Mouse (Mus musculus) hindbrain, embryonic 14.5 days (tissue): Measurements from ENCODE around the gene Myocos. TPM values are rescaled to one million over a fixed set of nuclear protein-coding genes. Genes with fewer than 3 reads are reported as not detected.

Experiments used
- ATAC-seq: fragments of 200-750 bp; cut with Nextera tagmentation; 2 replicates; pipeline ENCODE4 v1.8.0; 2017; ENCODE audit warnings: moderate number of reproducible peaks, mild to moderate bottlenecking, moderate TSS enrichment, moderate library complexity; ENCODE audit not compliant: low FRiP score
- DNase-seq: peaks from one replicate; pipeline ENCODE4 v3.0.0-alpha.2; 2015; ENCODE audit warnings: low spot score
- H3K27ac ChIP-seq: fragments of 300-500 bp; sonication (generic); 2 replicates; pipeline ENCODE4 v1.5.1; 2014; ENCODE audit warnings: mild to moderate bottlenecking, moderate library complexity
- H3K27me3 ChIP-seq: fragments of 300-500 bp; sonication (generic); 2 replicates; pipeline ENCODE4 v1.6.1; 2014; ENCODE audit warnings: mild to moderate bottlenecking, low read length, mixed read lengths; ENCODE audit not compliant: control insufficient read depth, insufficient read depth
- H3K36me3 ChIP-seq: fragments of 300-500 bp; sonication (generic); replicated peaks from 2 replicates; pipeline ENCODE4 v1.6.1; 2014; ENCODE audit not compliant: control insufficient read depth, insufficient read depth
- H3K4me1 ChIP-seq: fragments of 300-500 bp; sonication (generic); replicated peaks from 2 replicates; pipeline ENCODE4 v1.6.1; 2014; ENCODE audit warnings: antibody characterized with exemption, low read length, mixed read lengths; ENCODE audit not compliant: control insufficient read depth, insufficient read depth
- H3K4me2 ChIP-seq: fragments of 300-500 bp; sonication (generic); replicated peaks from 2 replicates; pipeline ENCODE4 v1.6.1; 2014; ENCODE audit warnings: mild to moderate bottlenecking, moderate library complexity
- H3K4me3 ChIP-seq: fragments of 300-500 bp; sonication (generic); replicated peaks from 2 replicates; pipeline ENCODE4 v1.5.1; 2014; ENCODE audit warnings: mild to moderate bottlenecking, low read length
- H3K9ac ChIP-seq: fragments of 300-500 bp; sonication (generic); 2 replicates; pipeline ENCODE4 v1.6.1; 2014
- H3K9me3 ChIP-seq: fragments of 300-500 bp; sonication (generic); 2 replicates; pipeline ENCODE4 v1.6.1; 2016; ENCODE audit warnings: low read length; ENCODE audit not compliant: control insufficient read depth
- WGBS: fragments of 180-500 bp; shearing (Covaris S2); extraction: QIAGEN DNeasy Blood & Tissue Kit; methylation state at CpG from one replicate; pipeline ENCODE4 v1.1.7; 2014; 5-methylcytosine and 5-hydroxymethylcytosine counted together
- polyA plus RNA-seq: library from polyadenylated mRNA; unstranded; fragments of >200 nt; fragmentation: Nextera tagmentation; extraction: Ambion mirVana; gene quantifications from 2 replicates; pipeline ENCODE4 v1.2.1, GENCODE M21; 2014

Gene Myocos
- polyA plus RNA-seq = not detected in 2 replicates

DNA sequence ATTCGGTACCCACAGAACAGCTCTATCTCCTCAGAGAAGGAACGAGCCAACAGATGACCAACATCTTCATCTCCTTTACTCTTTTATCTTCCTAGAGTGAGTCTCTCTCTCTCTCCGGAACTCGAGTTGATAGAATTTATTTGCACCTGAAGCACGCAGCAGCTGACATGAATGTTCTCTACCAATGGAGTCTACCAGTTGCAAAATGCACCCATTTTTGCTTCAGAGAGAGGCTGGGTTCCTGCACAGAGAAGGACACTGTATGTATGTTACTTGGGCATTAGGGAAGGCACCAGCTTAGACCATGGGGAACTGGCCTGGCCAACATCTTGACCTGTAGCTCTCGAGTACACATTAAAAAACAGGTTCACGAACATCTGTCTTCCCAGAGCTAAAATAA is at the start of gene Myocos:
TSS of gene Myocos (minus strand) at position 101 of the 400 bp plus-strand sequence.
- ATAC-seq (no peak), DNase-seq (no peak)
- no peak within 1 kb of the TSS for H3K9ac ChIP-seq
- no peaks in the 10 kb centered on the region for H3K36me3 ChIP-seq
- H3K4me3 ChIP-seq = no peak within 1 kb of the TSS
- no peak within 1 kb of the TSS for H3K27ac ChIP-seq
- no peaks in the 10 kb centered on the region for H3K4me1 ChIP-seq
- no peaks in the 10 kb centered on the region for H3K9me3 ChIP-seq
- H3K27me3 ChIP-seq = no peaks in the 10 kb centered on the region
- WGBS = 93% methylated on average over 7 of the region's 7 CpGs
- H3K4me2 ChIP-seq = no peak within 1 kb of the TSS

DNA sequence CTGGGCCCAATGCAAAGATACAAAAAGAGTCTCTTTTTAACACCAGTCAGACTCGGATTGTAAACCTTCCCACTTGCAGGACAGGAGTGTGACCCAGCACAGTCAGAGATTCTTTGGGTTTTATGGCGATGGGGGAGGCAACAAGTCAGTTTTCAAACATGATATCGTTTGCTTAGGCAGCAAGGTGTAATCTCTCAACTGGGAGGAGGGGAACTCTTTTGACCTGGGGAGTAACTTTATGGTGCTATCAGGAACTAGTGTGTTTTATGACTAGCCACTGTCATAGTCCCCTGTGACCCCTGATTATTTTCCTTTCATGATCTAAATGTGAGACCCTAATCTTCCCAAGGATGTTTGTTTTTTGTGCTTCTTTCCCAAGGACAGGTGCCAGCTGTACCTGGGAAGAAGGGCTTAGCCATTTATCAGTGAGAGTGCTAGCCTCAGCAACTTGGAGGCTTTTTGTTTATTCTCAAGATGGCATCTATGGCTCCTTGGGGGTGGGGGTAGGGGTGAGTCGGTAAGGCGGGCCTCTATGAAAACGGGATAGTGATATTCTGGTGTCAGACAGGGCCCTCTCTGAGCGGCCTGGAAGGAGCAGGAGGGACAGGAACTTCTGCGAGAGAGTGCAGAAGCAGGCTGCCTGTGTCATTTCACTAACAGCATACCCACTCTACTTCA is 42.5 kb upstream of the Myocos start:
- Histone ChIP-seq H3K4me3 (no peak overlapping the region), H3K27me3 (no peaks in the 10 kb centered on the region), H3K27ac (no peak overlapping the region), H3K4me2 (no peak overlapping the region), H3K36me3 (peaks cover 85% of the 10 kb centered on the region), H3K4me1 (no peaks in the 10 kb centered on the region), H3K9me3 (no peaks in the 10 kb centered on the region), H3K9ac (no peak overlapping the region)
- 90% methylated on average over 8 of the region's 8 CpGs for WGBS
- no peak for DNase-seq
- ATAC-seq = no peak

GRCm38 (mm10) chr1:162697866-162698265 is 39.8 kb upstream of the Myocos start:
- Histone ChIP-seq H3K27ac (no peak overlapping the region), H3K36me3 (peaks cover 88% of the 10 kb centered on the region), H3K9ac (no peak overlapping the region), H3K27me3 (no peaks in the 10 kb centered on the region), H3K4me3 (no peak overlapping the region), H3K4me2 (no peak overlapping the region), H3K9me3 (no peaks in the 10 kb centered on the region), H3K4me1 (no peaks in the 10 kb centered on the region)
- ATAC-seq (no peak), DNase-seq (no peak)
- 95% methylated on average over 6 of the region's 6 CpGs for WGBS

GRCm38 (mm10) chr1:162693721-162694120 is 35.7 kb upstream of the Myocos start:
- WGBS = 85% methylated on average over 2 of the region's 2 CpGs
- Histone ChIP-seq H3K4me3 (no peak overlapping the region), H3K4me1 (no peaks in the 10 kb centered on the region), H3K4me2 (no peak overlapping the region), H3K9me3 (no peaks in the 10 kb centered on the region), H3K36me3 (peaks cover 91% of the 10 kb centered on the region), H3K27me3 (no peaks in the 10 kb centered on the region), H3K27ac (no peak overlapping the region), H3K9ac (no peak overlapping the region)
- ATAC-seq (no peak), DNase-seq (no peak)

GRCm38 (mm10) chr1:162665486-162666174 is 7.6 kb upstream of the Myocos start:
- no peaks in the 10 kb centered on the region for H3K27me3 ChIP-seq
- DNase-seq = no peak
- no peak overlapping the region for H3K27ac ChIP-seq
- peak overlapping the region; percentile 8; the same call in 1 of the 2 replicates for H3K9ac ChIP-seq
- peak; percentile 75 for ATAC-seq
- H3K9me3 ChIP-seq = no peaks in the 10 kb centered on the region
- H3K4me3 ChIP-seq = peak overlapping the region; percentile 9; the same call in 1 of the 2 replicates
- peaks cover 10% of the 10 kb centered on the region for H3K36me3 ChIP-seq
- H3K4me1 ChIP-seq = no peaks in the 10 kb centered on the region; the same call in 1 of the 2 replicates
- 5% methylated on average over 11 of the region's 11 CpGs for WGBS
- H3K4me2 ChIP-seq = peak overlapping the region; percentile 55

DNA sequence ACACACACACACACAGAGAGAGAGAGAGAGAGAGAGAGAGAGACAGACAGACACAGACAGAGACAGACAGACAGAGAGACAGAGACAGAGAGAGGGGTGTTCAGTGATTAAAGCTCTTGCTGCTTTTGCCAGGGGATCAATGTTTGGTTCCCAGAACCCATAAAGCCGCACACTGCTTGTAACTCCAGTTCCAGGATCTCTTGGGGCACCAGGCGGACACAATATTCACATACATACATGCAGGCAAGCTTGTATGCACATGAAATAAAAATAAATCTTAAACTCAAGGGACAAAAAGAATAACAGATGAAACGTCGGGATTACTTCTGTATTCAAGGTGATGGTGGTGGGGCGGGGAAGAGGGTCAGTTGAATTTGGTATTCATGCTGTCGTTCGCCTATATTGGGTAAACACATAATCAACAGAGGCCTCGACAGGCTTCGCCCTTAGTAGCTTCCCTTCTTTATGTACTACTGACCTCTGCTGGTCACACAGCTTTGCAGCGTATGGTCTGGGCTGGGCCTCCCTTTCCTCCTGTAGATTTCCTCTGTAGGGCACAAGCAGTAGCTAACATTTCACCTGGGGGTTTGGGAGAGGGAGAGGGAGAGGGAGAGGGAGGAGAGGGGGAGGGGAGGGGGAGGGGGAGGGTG is 6.9 kb upstream of the Myocos start:
- no peaks in the 10 kb centered on the region for H3K27me3 ChIP-seq
- no peaks in the 10 kb centered on the region for H3K9me3 ChIP-seq
- H3K4me1 ChIP-seq = no peaks in the 10 kb centered on the region; the same call in 1 of the 2 replicates
- DNase-seq (peak; percentile 91), ATAC-seq (peak; percentile 98)
- H3K27ac ChIP-seq = no peak overlapping the region
- H3K36me3 ChIP-seq = peaks cover 3% of the 10 kb centered on the region; the same call in 1 of the 2 replicates
- WGBS = 15% methylated on average over 10 of the region's 10 CpGs
- H3K9ac ChIP-seq = peak overlapping the region; percentile 40; the same call in 1 of the 2 replicates
- H3K4me3 ChIP-seq = no peak overlapping the region
- peak overlapping the region; percentile 55 for H3K4me2 ChIP-seq

DNA sequence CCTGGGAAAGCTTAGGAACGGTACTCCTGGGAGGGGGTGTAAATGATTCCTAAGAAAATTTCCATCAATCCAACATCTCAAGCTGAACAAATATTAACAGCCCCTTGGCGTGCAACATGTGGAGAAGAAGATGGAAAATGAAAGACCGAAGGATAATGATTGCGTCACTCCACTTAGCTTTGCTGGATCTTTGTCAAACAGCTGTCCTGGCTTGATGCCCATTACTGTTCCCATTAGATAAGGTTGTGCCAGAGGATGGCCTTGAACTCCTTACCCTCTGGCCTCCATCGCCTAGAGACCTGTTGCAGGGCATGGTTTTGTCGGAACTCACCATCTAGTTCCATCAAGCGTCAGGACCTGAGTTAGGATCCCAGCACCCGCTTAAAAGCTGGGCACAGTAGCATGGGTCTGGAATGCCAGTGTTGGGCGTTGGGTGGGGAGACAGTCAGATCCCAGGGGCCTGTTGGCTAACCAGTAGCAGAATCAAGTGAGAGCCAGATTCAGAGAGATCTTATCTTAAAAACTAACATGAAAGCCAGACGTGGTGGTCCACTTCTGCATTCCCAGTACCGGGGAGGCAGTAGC is 2.3 kb upstream of the Myocos start:
- Histone ChIP-seq H3K4me3 (no peak overlapping the region), H3K9ac (no peak overlapping the region), H3K27me3 (no peaks in the 10 kb centered on the region), H3K4me1 (no peaks in the 10 kb centered on the region; the same call in 1 of the 2 replicates), H3K27ac (no peak overlapping the region), H3K36me3 (no peaks in the 10 kb centered on the region), H3K4me2 (no peak overlapping the region), H3K9me3 (no peaks in the 10 kb centered on the region)
- WGBS = 91% methylated on average over 11 of the region's 11 CpGs
- no peak for ATAC-seq
- DNase-seq = no peak

DNA sequence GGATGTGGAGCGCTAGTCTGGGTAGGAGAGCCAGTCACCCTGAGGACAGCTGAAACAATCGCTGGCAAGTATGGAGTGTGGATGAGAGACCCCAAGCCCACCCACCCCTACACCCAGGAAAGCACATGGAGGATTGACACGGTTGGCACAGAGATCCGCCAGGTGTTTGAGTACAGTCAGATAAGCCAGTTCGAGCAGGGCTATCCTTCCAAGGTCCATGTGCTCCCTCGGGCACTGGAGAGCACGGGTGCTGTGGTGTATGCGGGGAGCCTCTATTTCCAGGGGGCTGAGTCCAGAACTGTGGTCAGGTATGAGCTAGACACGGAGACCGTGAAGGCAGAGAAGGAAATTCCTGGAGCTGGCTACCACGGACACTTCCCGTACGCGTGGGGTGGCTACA is 9.6 kb downstream of the Myocos start:
- ATAC-seq = no peak
- no peak overlapping the region for H3K4me2 ChIP-seq
- 94% methylated on average over 14 of the region's 14 CpGs for WGBS

More for the DNA sequence above, 9.6 kb downstream of the Myocos start:
- Histone ChIP-seq H3K27me3 (no peaks in the 10 kb centered on the region), H3K9me3 (no peaks in the 10 kb centered on the region), H3K27ac (no peak overlapping the region), H3K9ac (no peak overlapping the region), H3K36me3 (no peaks in the 10 kb centered on the region), H3K4me3 (no peak overlapping the region), H3K4me1 (no peaks in the 10 kb centered on the region)
- DNase-seq = no peak
